Mouse (Mus musculus) olfactory bulb, adult 2 months (tissue): ENCODE data around the gene Exo5.

Source experiments
- CTCF ChIP-seq: fragments of 200-500 bp; IDR thresholded peaks from 2 replicates; pipeline ENCODE4 v1.5.1; 2012; ENCODE audit warnings: low read depth, mild to moderate bottlenecking, low read length, moderate library complexity; ENCODE audit not compliant: insufficient read depth
- POLR2A ChIP-seq: fragments of 200-500 bp; IDR thresholded peaks from 2 replicates; pipeline ENCODE4 v1.6.1; 2012; ENCODE audit warnings: mild to moderate bottlenecking, low read depth, low read length, moderate library complexity; ENCODE audit not compliant: insufficient read depth

GRCm38 (mm10) chr4:120895226-120895625 lies 29.6 kb downstream of the Exo5 start:
- TF ChIP-seq POLR2A (no peak), CTCF (no peak)
